Mouse (Mus musculus): ENCODE results near the gene Xpc.

GRCm38 (mm10) chr6:91440474-91441144 lies 75.1 kb downstream of the Xpc start:
- TF ChIP-seq CTCF (IDR thresholded peaks at IDR 0.05; ENCODE audit: low read depth, low read length) (no peak), POLR2A (IDR thresholded peaks at IDR 0.05; ENCODE audit: borderline replicate concordance, low read depth, low read length) (no peak)
